Mouse (Mus musculus): ENCODE data around the gene Gtse1. TPM values are rescaled to one million over a fixed set of nuclear protein-coding genes. Genes with fewer than 3 reads are reported as not detected.

Gtse1 gene
- polyA plus RNA-seq, 1 experiment, result 39.6 TPM

GRCm38 (mm10) chr15:85921855-85922254 is 62.3 kb downstream of the Gtse1 start:
- H3K27me3 ChIP-seq (ENCODE audit: control insufficient read depth, insufficient read depth, low read length), result no peaks in the 10 kb centered on the region
- WGBS, result 95% methylated on average over 11 of the region's 11 CpGs
- TF ChIP-seq POLR2A (IDR thresholded peaks at IDR 0.05; ENCODE audit: control insufficient read depth, extremely low read depth, insufficient read depth, low read length, poor library complexity) (no peak), CTCF (IDR thresholded peaks at IDR 0.05; ENCODE audit: borderline replicate concordance, control insufficient read depth, extremely low read depth, insufficient read depth, low read length, poor library complexity) (no peak)

More at GRCm38 (mm10) chr15:85921855-85922254, 62.3 kb downstream of the Gtse1 start:
- no peaks in the 10 kb centered on the region for H3K4me1 ChIP-seq (replicated peaks; ENCODE audit: control insufficient read depth, insufficient read depth, low read length)
- H3K36me3 ChIP-seq (ENCODE audit: control insufficient read depth, insufficient read depth, low read length), result peaks cover 7% of the 10 kb centered on the region; the same call in 1 of the 2 replicates
- no peak overlapping the region for H3K4me3 ChIP-seq (ENCODE audit: control insufficient read depth, insufficient read depth, low read length)
- H3K27ac ChIP-seq (ENCODE audit: control insufficient read depth, insufficient read depth, low read length), result no peak overlapping the region
- no peak for DNase-seq

Other genes with a start within 250 kb of the Gtse1 start
- 1.3 and 1.9 TPM in 2 replicates for gene Ppara, start 124.8 kb upstream of the Gtse1 start, polyA plus RNA-seq (2012; rRNA removed)
- 43.8 and 49.3 TPM in 2 replicates for gene Cdpf1, start 48.0 kb upstream of the Gtse1 start, polyA plus RNA-seq (2012; rRNA removed)
- 0.07 TPM in 1 of 2 replicates, not detected in the other for gene Pkdrej, start 38.0 kb upstream of the Gtse1 start, polyA plus RNA-seq (2012; rRNA removed)
- 8.5 and 10.1 TPM in 2 replicates for gene Ttc38, start 27.4 kb upstream of the Gtse1 start, polyA plus RNA-seq (2012; rRNA removed)
- 34.7 and 39.1 TPM in 2 replicates for gene Trmu, start 19.6 kb downstream of the Gtse1 start, polyA plus RNA-seq (2012; rRNA removed)
- 40.0 and 47.8 TPM in 2 replicates for gene Celsr1, start 174.0 kb downstream of the Gtse1 start, polyA plus RNA-seq (2012; rRNA removed)
- gene Gramd4, start 197.9 kb downstream of the Gtse1 start, polyA plus RNA-seq (2012; rRNA removed), result 35.1 and 37.1 TPM in 2 replicates